Mouse (Mus musculus): Measurements from ENCODE around the gene Eif3l. TPM values are rescaled to one million over a fixed set of nuclear protein-coding genes. Genes with fewer than 3 reads are reported as not detected.

The Eif3l gene
- total RNA-seq, 2 experiments from 2014 or later = 66.3 to 69.3 TPM

- no peak for DNase-seq (ENCODE audit: low spot score in 2 of 2)
- intact Hi-C loops (cut with DNase I) = loop anchor here (5.0 kb wide), 1 partner anchor 157 kb away; no protein-coding TSS in a partner anchor
These were observed 533 bp upstream of the Eif3l start for GRCm38 (mm10) chr15:79074446-79074845.

DNA sequence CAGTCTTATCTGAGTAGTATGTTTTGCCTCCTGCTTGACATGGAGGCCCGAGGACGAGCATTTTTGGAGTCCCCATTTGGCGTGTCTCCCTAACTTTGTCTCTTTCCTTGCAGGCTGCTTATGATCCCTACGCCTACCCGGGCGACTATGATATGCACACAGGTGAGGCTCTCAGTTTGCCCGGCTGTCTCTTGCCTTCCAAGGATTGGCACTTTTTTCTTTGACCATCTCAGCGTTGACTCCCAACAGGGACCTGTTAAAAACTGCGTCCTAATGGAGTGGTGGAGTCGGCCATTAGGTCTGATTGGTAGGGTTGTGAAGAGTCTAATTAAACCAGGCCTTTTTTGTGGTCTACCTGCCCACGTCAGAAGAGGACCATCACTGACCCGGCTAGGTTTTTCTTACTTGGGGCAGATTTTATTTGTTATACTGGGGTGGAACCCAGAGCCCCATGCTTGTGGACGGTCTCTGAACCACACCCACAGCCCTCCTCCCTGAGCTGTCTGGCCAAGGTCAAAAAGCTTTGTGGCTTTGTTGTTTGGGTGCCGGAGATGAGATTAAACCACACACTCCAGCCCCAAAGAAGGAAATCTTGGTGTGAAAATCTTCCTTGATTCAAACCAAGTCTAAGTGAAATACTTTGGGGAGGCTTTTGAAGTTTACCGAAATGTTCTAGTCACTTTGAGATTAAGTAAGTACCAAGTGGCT, 833 bp downstream of the Eif3l start:
- no peak for DNase-seq (ENCODE audit: low spot score in 2 of 2)
- intact Hi-C loops (cut with DNase I) = no loop called here

DNA sequence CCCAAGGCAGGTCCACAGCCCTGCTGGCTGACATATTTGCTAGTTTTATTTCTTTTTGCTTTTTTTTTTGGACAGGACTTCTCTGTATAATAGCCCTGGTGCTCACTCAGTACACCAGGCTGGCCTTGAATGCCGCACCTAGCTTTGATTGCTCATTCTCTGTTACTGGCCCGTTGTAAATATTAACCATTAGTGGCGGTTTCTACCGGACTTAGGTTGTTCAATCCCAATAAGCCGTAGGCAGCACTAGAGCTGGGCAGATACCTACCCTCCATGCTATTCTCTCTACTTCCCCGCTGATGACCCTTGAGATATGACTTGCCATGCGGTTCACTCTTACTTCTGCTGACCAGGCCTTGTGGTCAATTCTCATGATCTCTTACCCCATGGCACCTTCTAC, 4.6 kb downstream of the Eif3l start:
- DNase-seq (ENCODE audit: low spot score in 2 of 2) = no peak

GRCm38 (mm10) chr15:79092284-79092683, 17.3 kb downstream of the Eif3l start:
- DNase-seq (ENCODE audit: low spot score in 2 of 2) = no peak
- intact Hi-C loops (cut with DNase I) = loop anchor here (5.0 kb wide), 2 partner anchors 35 to 55 kb away; no protein-coding TSS in a partner anchor

More for the DNA sequence above, 4.6 kb downstream of the Eif3l start:
- intact Hi-C loops (cut with DNase I) = no loop called here

GRCm38 (mm10) chr15:79093083-79093839, 18.3 kb downstream of the Eif3l start:
- DNase-seq (ENCODE audit: low spot score in 2 of 2) = peak in 1 of 2 experiments; percentile 48
- intact Hi-C loops (cut with DNase I) = loop anchor here (5.0 kb wide), 2 partner anchors 34 to 54 kb away; no protein-coding TSS in a partner anchor

GRCm38 (mm10) chr15:79095483-79095882, 20.5 kb downstream of the Eif3l start:
- DNase-seq (ENCODE audit: low spot score in 2 of 2) = no peak
- intact Hi-C loops (cut with DNase I) = no loop called here

DNA sequence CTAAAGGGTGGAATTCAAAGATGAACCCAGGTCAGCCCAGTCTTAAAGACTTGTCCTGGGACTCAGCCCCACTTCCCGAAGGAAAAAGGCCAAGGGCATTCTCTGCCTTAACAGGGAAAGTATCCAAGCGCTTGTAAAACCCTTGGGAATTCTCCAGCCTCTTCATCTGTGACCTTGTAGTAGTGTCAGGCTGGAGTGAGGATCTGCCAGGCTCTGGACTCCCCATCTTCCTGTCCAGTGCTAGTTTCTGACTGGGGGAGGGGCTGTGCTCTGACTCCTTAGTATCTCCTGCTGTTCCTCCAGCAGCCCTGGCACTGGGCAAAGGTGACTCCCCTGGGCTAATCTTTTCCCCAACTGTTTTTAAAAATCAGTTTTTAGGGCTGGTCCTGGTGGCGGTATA, 21.6 kb downstream of the Eif3l start:
- intact Hi-C loops (cut with DNase I) = no loop called here
- no peak for DNase-seq (ENCODE audit: low spot score in 2 of 2)

- intact Hi-C loops (cut with DNase I) = no loop called here
- DNase-seq (ENCODE audit: low spot score in 2 of 2) = no peak
These were observed 22.2 kb downstream of the Eif3l start for GRCm38 (mm10) chr15:79097135-79097534.

DNA sequence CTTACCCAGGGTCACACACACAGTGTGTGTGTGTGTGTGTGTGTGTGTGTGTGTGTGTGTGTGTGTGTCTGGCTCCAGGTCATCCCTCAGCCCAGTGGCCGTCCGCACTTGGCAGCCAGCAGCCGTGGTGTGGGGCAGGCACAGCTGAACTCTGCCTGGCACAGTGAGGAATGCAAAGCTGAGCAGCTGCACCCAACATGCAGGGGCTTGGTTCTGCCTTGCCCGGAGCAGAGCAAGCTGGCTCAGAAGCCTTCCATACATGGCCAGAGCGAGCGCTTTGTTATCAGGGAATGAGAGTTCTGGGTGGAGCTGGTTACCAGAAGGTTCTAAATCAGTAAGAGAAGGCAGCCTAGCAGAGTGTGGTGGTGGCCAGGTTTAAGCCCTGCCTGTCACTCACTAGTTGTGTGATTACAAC, 22.6 kb downstream of the Eif3l start:
- intact Hi-C loops (cut with DNase I) = no loop called here
- DNase-seq (ENCODE audit: low spot score in 2 of 2) = peak in 1 of 2 experiments; percentile 38

DNA sequence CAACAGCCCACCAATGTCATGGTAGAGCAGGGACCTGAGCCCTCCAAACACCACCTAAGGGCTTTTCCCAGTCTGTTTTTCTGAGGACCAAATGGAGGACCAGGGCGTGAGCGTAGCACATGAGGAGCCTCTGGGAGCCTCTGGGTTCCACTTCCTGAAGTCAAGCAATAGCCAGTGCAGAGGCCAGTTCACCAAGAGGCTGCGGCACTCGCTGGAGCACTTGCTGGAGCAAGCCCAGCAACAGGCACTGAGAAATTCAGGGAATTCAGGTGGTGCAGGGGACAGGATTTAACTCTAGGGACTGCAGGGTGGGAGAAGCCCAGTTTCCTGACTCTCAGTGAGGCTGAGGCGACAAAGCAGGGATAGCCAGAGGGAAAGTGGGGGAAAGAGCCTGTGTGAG, 23.2 kb downstream of the Eif3l start:
- DNase-seq (ENCODE audit: low spot score in 2 of 2) = no peak
- intact Hi-C loops (cut with DNase I) = no loop called here

DNA sequence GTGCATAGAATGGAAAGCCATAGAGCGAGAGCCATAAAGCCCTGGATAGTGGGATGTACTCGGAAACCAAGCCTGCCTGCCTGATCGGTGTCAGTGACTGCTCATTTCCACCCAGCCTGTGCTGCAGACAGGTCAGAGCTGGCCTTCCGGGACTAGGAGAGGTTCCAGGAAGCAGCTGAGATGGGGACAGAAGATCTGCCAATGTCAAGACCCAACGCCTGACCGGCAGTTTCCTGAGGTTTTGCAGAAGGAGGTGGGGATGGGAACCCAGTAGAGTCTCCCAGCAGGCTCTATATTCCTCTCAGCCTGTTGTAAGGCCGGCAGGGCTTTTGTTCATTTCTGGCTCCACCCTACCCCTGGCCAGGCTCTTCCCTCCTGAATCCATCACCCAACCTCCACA, 23.9 kb downstream of the Eif3l start:
- no peak for DNase-seq (ENCODE audit: low spot score in 2 of 2)
- intact Hi-C loops (cut with DNase I) = no loop called here

- no peak for DNase-seq (ENCODE audit: low spot score in 2 of 2)
- intact Hi-C loops (cut with DNase I) = no loop called here
These were observed 24.5 kb downstream of the Eif3l start for GRCm38 (mm10) chr15:79099456-79099855.

DNA sequence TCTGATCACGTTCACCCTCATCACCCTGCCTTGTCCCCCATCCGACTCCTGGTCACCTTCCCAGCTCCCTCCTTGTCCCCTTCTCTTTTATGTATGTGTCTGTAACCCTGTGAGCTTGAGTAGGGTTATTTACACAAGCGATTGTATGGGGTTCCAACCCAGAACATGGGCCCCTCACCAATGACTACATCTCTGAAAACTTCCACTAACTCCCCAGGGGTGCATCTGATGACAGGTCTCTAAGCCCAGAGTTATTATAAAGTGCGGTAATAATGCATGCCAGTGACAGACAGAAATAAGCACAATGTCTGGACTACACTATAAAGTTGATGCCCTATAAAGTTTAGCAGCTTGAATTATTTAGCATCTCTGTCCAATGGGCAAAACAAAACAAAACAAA, 25.4 kb downstream of the Eif3l start:
- DNase-seq (ENCODE audit: low spot score in 2 of 2) = no peak
- intact Hi-C loops (cut with DNase I) = no loop called here

- no peak for DNase-seq (ENCODE audit: low spot score in 2 of 2)
- intact Hi-C loops (cut with DNase I) = no loop called here
These were observed 26.6 kb downstream of the Eif3l start for GRCm38 (mm10) chr15:79101531-79101930.

GRCm38 (mm10) chr15:79103264-79103663, 28.3 kb downstream of the Eif3l start:
- DNase-seq (ENCODE audit: low spot score in 2 of 2) = peak in 1 of 2 experiments; percentile 33
- intact Hi-C loops (cut with DNase I) = no loop called here

DNA sequence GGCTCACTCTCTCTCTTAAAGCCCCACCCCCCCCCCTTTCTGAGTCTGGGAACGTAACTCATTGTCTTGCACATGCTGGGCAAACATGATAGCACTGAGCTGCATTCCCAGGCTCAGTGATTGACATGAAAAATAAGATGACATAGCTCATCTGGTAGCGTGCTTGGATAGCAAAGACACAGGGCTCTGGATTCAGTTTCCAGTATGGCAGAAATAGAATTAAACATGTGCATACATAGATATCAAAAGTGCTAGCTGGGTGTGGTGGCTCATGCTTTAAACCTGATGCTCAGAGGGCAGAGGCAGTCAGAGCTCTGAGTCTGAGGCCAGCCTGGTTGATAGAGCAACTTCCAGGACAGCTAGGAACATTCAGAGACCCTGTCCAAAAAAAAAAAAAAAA, 30.8 kb downstream of the Eif3l start:
- intact Hi-C loops (cut with DNase I) = no loop called here
- no peak for DNase-seq (ENCODE audit: low spot score in 2 of 2)

- no peak for DNase-seq (ENCODE audit: low spot score in 2 of 2)
- intact Hi-C loops (cut with DNase I) = no loop called here
These were observed 33.0 kb downstream of the Eif3l start for GRCm38 (mm10) chr15:79107966-79108365.

DNA sequence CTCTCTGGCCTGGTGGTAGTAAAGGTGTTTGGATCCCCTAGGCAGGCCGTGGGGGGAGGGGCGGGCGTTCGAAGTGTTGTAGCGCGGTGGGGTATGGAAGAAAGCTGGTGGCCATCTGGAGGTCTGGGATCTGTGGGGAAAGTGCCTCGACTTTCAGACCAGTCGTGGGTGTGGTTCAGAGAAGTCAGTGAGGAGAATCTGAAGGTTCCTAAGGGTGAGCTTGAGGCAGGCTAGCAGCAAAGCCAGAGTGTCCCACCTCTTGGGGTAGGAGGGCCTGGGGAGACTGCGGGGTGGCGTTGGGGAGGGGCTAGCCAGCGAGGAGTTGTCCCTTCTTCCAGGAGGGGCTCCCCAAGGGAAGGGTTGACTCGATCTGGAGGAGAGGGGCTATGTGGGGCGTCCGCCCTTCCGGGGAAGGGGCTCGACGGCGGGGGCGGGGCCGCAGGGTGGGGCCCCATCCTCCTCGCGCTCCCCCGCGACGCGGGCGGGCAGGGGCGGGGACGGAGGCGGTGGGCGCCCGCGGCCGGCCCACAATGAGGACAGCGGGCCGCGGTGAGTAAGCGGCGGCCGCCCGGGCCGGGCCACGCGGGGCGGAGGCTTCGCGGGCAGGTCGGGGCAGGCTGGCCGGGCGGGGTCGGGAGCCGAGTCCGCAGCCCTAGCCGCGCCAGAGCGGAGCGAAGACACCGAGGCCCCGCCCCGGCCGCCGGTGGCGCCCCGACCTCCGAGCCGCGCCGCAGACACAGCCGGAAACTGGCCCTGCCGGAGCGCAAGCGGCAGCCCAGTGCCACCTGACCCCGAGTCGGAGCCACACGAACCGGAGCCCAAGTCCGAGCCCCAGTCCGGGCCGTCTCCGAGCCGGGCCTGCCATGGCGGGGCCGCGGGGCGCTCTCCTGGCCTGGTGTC, 33.7 kb downstream of the Eif3l start, which contains the start of gene Micall1:
TSS of gene Micall1 (plus strand) at position 478 of the 900 bp plus-strand sequence.
- intact Hi-C loops (cut with DNase I) = no loop called here
- peak; percentile 29 to 41 for DNase-seq (ENCODE audit: low spot score in 2 of 2)

DNA sequence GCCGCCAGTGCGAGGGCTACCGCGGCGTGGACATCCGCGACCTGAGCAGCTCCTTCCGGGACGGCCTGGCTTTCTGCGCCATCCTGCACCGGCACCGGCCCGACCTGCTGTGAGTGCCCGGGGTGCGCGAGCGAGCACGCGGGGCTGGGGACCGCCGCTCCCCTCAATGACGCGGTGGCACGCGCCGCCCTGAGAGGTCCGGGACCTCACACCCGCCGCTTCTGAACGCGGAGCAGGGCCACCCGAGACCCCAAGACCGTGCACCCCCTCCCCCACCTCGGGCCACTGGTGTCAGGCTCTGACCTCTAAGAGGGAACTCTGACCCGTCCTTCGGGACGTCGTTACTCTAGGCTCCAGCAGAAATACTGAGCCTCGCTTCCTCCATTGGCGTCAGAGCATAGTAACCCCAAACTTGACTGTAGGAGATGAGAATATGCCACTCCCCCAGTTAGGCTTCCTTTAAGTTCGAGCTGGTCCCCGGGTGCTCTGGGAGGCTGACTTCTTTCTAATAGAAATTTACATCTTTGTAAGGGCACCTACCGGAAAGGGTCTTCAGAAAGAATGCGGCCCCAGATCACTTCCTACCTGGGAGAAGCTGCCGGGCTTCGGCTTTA, 34.4 kb downstream of the Eif3l start:
- intact Hi-C loops (cut with DNase I) = no loop called here
- no peak for DNase-seq (ENCODE audit: low spot score in 2 of 2)

Data from left cerebral cortex, postnatal 25 days (tissue).